Mouse (Mus musculus): ENCODE results near the gene Sun1.

Sun1 gene

GRCm38 (mm10) chr5:139287099-139287498 lies 86.7 kb downstream of the Sun1 start:
- peak; percentile 52 for DNase-seq

- no peak for DNase-seq
Measured at GRCm38 (mm10) chr5:139287787-139288186, 87.3 kb downstream of the Sun1 start.

- DNase-seq: no peak
Measured at GRCm38 (mm10) chr5:139288591-139288990, 88.2 kb downstream of the Sun1 start.

- no peak for DNase-seq
Measured at GRCm38 (mm10) chr5:139290467-139291259, 90.2 kb downstream of the Sun1 start.

GRCm38 (mm10) chr5:139291811-139292560 lies 91.5 kb downstream of the Sun1 start:
- DNase-seq: no peak

- DNase-seq: no peak
Measured at GRCm38 (mm10) chr5:139294089-139294488, 93.7 kb downstream of the Sun1 start.

- DNase-seq: no peak
Measured at GRCm38 (mm10) chr5:139297092-139297491, 96.7 kb downstream of the Sun1 start.

GRCm38 (mm10) chr5:139297745-139298144 lies 97.3 kb downstream of the Sun1 start:
- DNase-seq: no peak
